Mouse (Mus musculus) adrenal gland (tissue): ENCODE results near the gene Hic2.
"Not testable (repeated sequence)": the region's sequence is repeated elsewhere in the genome, so short reads cannot be mapped to it uniquely, and the experiment has no call there.

Experiments
- intact Hi-C: fragments of 180-260 bp; cut with DNase I; formaldehyde crosslinking; loops from one replicate; pipeline ENCODE4 v1.15.1; 2025
- long read RNA-seq, 2 experiments: library from polyadenylated mRNA; unstranded; transcript quantifications; one replicate each; pipeline ENCODE4 v2.0.0; 2020; ENCODE audit warnings: borderline replicate concordance in 1 of 2; ENCODE audit not compliant: insufficient replicate concordance in 1 of 2

Gene Hic2
- long read RNA-seq, experiment 1: 0 reads
- long read RNA-seq, experiment 2, full-length matches to known transcripts: 1 of 1 reads
- long read RNA-seq, experiment 2, partial matches to known transcripts: 0 of 1 reads
- long read RNA-seq, experiment 2, other reads (novel, unspliced or antisense): 0 of 1 reads

GRCm38 (mm10) chr16:17232794-17233701 lies at the start of gene Hic2:
Hic2 (plus strand) TSS chr16:17233572.
- intact Hi-C loops: no loop called here

- intact Hi-C loops: no loop called here
These were observed 47.9 kb upstream of the Hic2 start for GRCm38 (mm10) chr16:17185475-17185874.

GRCm38 (mm10) chr16:17193823-17194222 lies 39.5 kb upstream of the Hic2 start:
- intact Hi-C loops: no loop called here

GRCm38 (mm10) chr16:17200121-17200952 lies 33.0 kb upstream of the Hic2 start:
- intact Hi-C loops: no loop called here

- intact Hi-C loops: no loop called here
These were observed 32.2 kb upstream of the Hic2 start for GRCm38 (mm10) chr16:17200953-17201707.

GRCm38 (mm10) chr16:17201977-17202376 lies 31.4 kb upstream of the Hic2 start:
- intact Hi-C loops: no loop called here

GRCm38 (mm10) chr16:17202549-17202948 lies 30.8 kb upstream of the Hic2 start, which contains the start of gene Ube2l3:
Ube2l3 (minus strand) TSS chr16:17202649.
- intact Hi-C loops: no loop called here

- intact Hi-C loops: loop anchor here (5.0 kb wide), 1 partner anchor 58 kb away; the partner anchor contains the start of gene Ccdc116
These were observed 28.4 kb upstream of the Hic2 start for GRCm38 (mm10) chr16:17204990-17205389.

- intact Hi-C loops: loop anchor here (2.0 to 5.0 kb wide), 3 partner anchors 61 to 82 kb away; partner anchors contain the start of gene Ccdc116
These were observed 24.7 kb upstream of the Hic2 start, which contains the start of gene Rimbp3 for GRCm38 (mm10) chr16:17208389-17209361. Rimbp3 (plus strand) TSS chr16:17208603.

GRCm38 (mm10) chr16:17209404-17209960 lies 23.9 kb upstream of the Hic2 start:
- intact Hi-C loops: loop anchor here (2.0 to 5.0 kb wide), 3 partner anchors 62 to 83 kb away; partner anchors contain the start of gene Ccdc116

- intact Hi-C loops: loop anchor here (2.0 to 5.0 kb wide), 3 partner anchors 63 to 83 kb away; partner anchors contain the start of gene Ccdc116
These were observed 23.2 kb upstream of the Hic2 start for GRCm38 (mm10) chr16:17209981-17210838.

GRCm38 (mm10) chr16:17216934-17217633 lies 16.3 kb upstream of the Hic2 start:
- intact Hi-C loops: no loop called here

GRCm38 (mm10) chr16:17220127-17220733 lies 13.1 kb upstream of the Hic2 start:
- intact Hi-C loops: no loop called here

GRCm38 (mm10) chr16:17222197-17222596 lies 11.2 kb upstream of the Hic2 start:
- intact Hi-C loops: no loop called here

GRCm38 (mm10) chr16:17225584-17225983 lies 7.8 kb upstream of the Hic2 start:
- intact Hi-C loops: no loop called here

GRCm38 (mm10) chr16:17226496-17226895 lies 6.9 kb upstream of the Hic2 start:
- intact Hi-C loops: no loop called here

- intact Hi-C loops: not testable (repeated sequence)
These were observed 1.8 kb upstream of the Hic2 start for GRCm38 (mm10) chr16:17231523-17231922.
